Mouse (Mus musculus) erythroid progenitor cell, adult 5-6 weeks (primary cell): ENCODE measurements around the gene Zeb2. TPM values are rescaled to one million over a fixed set of nuclear protein-coding genes. Genes with fewer than 3 reads are reported as not detected.
A peak's percentile ranks its signal among the peaks of the same experiment; 100 is the strongest.

ENCODE experiments used
- ATAC-seq: replicated peaks from 2 replicates; pipeline ENCODE4 v1.8.0; 2016; ENCODE audit warnings: moderate number of reproducible peaks, mild to moderate bottlenecking, moderate TSS enrichment, inconsistent platforms; ENCODE audit not compliant: poor library complexity, low FRiP score, severe bottlenecking
- total RNA-seq, 2 experiments: library from RNA; stranded (forward) in 1 of 2; stranded (reverse) in 1 of 2; fragments of 150-400 nt in 1 of 2; fragments of 186-747, 209-891 nt in 1 of 2; gene quantifications; 2 replicates each; pipeline versions ENCODE4 v1.2.3 to v1.2.4; 2015 to 2017; ENCODE audit warnings: low replicate concordance in 2 of 2

Zeb2 gene
- total RNA-seq, 2 experiments from 2014 or later = 49.9 to 60.1 TPM

GRCm38 (mm10) chr2:45070612-45071276 is 46.5 kb downstream of the Zeb2 start:
- no peak for ATAC-seq

DNA sequence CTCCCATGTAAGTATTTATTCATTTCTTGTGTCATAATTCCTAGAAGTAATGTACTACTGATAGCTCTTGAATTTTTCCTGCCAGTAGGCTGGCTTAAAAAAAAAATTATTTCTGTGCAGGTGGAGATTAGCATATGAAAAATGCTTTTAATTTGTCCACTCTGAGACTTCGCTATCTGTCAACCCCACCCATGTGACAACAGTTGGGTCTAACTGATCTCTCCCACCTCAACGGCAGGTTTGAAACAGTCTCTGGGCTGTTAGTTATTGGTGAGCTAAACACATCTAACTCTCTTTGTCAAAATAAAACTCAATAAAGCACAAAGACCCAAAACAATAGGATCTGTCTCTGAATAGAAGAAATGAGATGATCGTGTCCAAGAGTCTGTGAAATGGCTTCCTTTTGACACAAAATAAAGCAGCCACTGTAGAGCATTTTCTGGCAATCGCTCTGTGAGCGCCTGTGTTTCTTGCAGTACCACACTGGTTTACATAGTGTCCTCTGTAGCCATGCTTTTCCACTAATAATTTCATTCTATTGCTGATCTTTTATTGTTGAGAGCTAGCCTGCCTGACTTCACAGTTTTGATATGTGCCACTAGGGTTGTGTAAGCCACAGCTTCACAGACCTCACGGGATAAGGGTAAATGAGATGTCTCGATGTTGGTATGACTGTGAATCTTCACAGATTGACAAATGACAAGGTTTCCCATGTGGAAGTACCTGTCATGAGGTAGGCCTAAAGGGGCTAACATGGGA is 48.2 kb downstream of the Zeb2 start:
- peak; percentile 82 for ATAC-seq

DNA sequence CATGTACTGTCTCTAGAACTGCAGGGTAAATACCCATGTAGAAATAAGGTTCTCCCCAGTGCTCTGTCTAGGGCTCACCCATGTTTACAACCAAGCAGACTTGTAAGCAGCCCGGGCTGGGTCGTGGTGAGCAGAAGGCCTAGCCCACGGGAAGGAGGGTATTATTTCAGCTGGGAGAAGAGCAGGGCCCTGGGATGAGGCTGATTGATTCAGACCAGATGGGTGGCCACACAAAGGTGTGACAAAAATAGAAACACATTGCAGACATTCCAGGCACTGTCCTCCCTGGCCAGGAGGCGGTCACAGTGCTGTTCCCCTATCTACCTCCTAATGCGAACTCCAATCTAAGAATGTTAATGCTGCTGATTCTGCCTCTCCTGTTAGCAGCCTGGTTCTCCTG is 50.1 kb downstream of the Zeb2 start:
- no peak for ATAC-seq

DNA sequence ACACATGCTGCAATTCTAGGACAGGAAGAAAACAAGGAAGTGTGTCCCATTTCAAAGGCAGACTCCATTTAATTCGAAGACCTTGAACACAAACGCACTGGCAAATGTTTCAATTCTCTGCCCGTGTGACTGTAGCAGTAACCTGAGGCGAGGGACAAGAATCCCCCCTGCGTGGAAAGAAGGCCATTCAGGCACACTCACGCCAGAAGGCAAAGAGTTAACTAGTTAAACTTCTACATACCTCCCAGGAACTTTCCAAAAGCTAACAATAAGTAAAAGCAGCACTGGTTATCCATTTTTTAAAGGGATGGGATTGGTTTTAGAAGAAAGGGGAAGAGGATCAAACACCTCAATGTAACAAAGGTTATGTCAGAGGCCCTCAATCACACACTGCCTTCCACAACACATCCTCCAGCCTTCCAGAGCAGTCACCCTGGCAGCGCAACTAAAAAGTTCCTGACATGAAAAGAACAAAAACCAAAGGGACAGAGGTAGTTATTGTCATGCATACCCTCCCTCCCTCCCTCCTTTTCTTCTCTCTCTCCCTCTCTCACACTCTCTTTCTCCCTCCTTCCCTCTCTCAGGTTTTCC is 53.8 kb downstream of the Zeb2 start:
- ATAC-seq = no peak

DNA sequence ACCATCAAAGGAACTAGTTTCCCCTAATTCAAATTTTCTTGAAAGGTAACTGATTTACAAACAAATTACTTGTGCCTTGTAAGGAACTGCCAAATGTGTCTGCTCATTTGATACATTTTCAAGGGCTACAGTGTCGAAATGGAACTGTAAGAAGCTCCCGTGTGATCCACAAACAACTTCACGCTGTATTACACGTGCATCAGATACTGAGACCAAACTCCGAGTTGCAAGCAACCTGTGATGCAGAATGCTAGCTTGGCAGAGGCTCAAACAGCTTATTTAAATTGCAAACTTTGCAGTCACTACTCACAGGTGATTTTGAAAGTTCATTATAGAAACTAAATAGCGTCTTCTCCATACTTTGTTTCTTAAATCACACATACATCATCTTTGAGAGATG is 55.1 kb downstream of the Zeb2 start:
- ATAC-seq = no peak

DNA sequence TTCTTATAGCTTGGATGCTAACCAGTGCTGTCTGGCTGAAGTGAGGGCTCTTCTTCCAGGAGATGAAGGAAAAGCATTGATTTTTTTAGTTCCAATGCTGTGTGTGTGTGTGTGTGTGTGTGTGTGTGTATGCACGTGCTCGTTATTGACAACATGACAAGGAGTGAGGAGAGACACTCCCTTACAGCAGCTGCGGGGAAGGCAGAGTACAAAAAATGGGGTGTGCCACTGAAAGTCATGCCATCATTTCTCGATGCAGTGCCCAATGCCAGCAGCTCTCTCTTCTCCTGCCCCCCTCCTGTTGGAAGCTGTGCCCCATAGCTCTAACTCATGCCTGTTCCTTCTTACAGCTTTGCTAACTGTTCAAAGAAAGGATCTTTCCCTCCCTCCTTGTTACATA is 56.4 kb downstream of the Zeb2 start:
- no peak for ATAC-seq

- ATAC-seq = no peak
These were observed 57.0 kb downstream of the Zeb2 start for GRCm38 (mm10) chr2:45060202-45060601.

GRCm38 (mm10) chr2:45059599-45059998 is 57.6 kb downstream of the Zeb2 start:
- ATAC-seq = no peak

- ATAC-seq = no peak
These were observed 58.2 kb downstream of the Zeb2 start for GRCm38 (mm10) chr2:45059010-45059409.

DNA sequence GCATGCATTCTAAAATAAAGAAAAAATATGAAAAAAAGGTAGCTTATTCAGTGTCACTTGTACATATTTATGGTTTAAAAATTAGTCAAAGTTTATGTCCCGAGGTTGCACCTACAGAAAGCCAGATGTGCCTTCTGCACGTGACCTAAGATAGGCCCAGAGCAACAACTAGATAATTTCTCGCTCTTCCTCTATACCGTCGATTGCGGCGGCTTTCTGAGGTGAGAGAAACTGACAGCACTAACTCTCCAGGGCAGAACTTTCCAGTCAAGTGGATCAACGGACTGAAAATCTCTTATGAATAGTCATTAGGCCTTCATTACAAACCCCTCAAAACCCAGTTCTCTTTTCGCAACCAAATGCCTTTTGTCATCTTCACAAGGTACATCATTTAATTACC is 59.0 kb downstream of the Zeb2 start:
- peak; percentile 45 for ATAC-seq

DNA sequence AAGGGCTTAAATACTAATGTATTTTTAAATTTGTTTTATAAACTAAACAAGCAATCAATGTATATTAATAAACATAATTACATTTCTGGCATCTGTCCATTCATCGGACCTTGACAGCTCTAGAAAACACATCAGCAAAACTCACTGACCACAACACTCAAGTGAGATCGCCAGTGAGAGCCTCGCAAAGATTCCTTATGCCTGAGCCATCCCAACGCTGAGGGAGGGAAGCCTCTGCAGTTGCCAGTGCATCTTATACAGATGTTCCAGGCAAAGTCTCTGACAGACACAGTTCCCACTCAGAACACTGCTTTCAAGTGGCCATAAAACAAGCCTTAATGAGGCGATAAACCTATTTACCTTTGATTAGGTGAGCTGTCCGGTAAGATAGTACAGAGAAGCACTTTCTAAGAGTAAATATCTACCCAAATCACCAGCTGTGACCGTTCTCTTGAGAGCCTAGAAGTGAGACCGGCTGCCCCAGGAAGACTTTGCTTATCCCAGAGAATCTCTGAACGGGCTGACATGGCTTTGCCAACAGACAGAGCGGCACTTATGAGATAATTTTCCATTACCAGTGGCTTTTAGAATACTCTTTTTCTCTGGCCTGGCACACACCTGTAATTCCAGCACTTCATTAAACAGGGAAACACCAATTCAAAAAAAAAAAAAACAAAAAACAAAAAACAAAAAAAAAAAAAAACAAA is 60.2 kb downstream of the Zeb2 start:
- ATAC-seq = peak; percentile 18; the same call in 1 of the 2 replicates

- ATAC-seq = peak; percentile 47
These were observed 61.3 kb downstream of the Zeb2 start for GRCm38 (mm10) chr2:45055926-45056325.

- 0 out of 2 replicates have a peak, but pooled peaks have one; percentile 30 for ATAC-seq
These were observed 62.1 kb downstream of the Zeb2 start for GRCm38 (mm10) chr2:45055034-45055615.

- no peak for ATAC-seq
These were observed 62.8 kb downstream of the Zeb2 start for GRCm38 (mm10) chr2:45054070-45055025.

- ATAC-seq = no peak
These were observed 64.6 kb downstream of the Zeb2 start for GRCm38 (mm10) chr2:45052587-45052986.

- ATAC-seq = no peak
These were observed 65.9 kb downstream of the Zeb2 start for GRCm38 (mm10) chr2:45051321-45051720.

DNA sequence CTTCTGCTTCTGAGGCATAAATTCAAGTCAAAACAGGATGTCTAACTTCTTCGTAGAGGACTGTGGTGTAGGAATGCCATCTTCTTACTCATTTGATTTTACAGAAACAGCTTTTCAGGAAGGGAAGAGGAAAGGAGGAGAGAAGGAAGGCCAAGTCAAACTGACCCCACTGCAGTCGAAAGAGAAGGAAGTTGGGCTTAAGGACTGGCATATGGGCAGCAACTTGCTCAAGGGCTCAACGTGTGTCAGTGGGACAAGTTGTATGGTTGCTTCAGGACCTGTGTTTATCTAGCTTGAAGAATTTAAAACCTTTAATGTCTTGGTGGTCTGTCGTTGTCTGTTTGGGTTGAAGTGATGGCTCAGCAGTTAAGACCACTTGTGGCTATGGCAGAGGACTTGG is 67.3 kb downstream of the Zeb2 start:
- ATAC-seq = no peak

DNA sequence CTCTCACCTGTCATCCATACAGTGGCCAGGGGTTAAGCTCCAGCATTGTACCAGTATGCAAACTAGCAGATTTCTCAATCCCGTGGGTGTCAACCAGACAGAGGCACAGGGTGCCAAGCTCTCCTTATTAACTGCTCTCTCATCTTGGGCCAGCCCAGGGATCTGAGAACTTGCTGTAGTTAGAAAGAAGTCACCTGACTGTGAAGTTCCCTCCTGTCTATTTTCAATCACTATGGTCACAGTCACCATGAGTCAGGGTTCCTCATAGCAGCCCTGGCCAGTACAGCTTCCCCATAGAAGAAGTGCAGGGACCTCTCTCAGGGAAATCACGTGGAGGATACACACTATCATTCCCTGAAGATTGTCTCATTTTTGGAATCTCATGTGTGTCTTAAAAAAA is 67.9 kb downstream of the Zeb2 start:
- no peak for ATAC-seq

DNA sequence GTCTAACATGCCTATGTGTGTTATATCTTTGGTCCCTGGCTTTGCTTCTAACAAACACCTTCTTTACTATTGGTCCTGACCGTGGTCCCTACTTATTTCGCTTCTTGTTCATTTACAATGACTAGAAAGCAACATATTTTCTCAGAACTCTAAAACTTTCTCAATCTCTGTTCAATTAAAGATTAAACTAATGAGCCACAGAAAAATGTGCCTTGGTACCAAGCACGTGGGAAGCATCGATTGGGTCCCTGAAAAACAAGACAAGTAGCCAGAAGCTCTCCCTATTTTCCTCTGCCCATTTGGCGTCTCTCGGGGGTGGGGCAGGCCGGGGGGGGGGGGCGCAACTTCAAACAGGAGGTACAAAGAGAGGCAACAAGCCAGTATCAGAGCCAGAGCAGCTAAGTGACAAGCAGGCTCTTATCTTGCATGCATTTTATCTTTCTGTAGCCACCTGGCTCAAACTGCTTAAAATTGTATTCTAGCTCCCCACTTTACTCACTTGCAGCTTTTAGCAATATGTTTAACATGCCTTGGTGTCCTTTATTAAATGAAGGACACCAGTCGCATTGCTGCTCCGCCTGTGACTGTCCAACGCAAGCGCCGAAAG is 76.4 kb downstream of the Zeb2 start:
- ATAC-seq = peak; percentile 72
